Mouse (Mus musculus): ENCODE measurements at regions not wholly inside any gene's neighbourhood (a gene's known extent, or its start where the extent isn't known, plus 50 kb on each side); places are given as distances from the start of the nearest gene placed in this dataset.

DNA sequence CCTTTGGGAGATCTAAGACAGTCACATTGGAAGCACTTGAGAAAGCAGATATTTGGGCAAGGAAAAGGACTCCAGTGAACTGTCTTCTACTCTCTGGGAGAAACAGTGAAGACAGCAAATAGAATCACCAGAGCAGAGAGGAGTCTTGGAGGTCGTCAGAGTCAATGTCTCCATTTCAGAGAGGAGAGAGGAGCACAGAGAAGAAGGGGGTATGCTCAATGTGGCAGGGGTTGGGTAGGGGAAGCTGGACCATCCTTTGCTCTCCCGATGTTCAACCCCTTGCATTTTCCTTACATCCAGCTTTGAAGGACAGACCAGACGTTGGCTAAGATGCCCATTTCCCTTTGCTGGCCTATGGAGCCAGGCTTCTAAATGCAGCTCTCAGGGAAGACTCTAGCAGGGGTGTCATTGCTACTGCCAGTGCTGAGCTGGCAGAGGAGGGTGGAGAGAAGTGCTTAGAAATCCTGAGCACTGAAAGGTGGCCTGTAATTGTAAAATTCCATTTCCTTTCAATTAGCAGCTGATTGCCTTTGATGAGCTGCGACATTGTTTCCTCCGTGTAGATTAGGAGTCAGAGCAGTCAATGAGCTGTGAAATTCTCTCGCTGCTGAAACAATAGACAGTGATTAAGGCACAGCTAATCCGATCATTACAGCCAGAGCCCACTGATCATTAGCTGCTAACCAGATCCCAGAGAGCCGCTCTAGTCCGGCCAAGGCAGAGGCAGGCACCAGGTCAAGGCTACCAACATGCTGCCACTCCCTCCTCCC, 449.7 kb downstream of the Insc start:
- no peak overlapping the region for H3K27ac ChIP-seq (ENCODE audit: insufficient read depth, low read depth, low read length, poor library complexity, severe bottlenecking)
- H3K4me3 ChIP-seq (ENCODE audit: insufficient read depth in 1 of 2, low read depth in 1 of 2, low read length in 2 of 2, poor library complexity in 1 of 2, severe bottlenecking in 1 of 2): no peak overlapping the region
- in situ Hi-C loops (cut with MboI; ENCODE audit: low sequenced_read_pairs in 2 of 2, unreplicated experiment in 2 of 2): no loop called here
- no peak overlapping the region for H3K9ac ChIP-seq (ENCODE audit: insufficient read depth, low read depth, low read length, poor library complexity, severe bottlenecking)
- H3K36me3 ChIP-seq (ENCODE audit: control insufficient read depth, insufficient read depth, low read length, poor library complexity, severe bottlenecking): no peaks in the 10 kb centered on the region
- H3K9me3 ChIP-seq (ENCODE audit: control insufficient read depth, insufficient read depth, low read depth, low read length): no peaks in the 10 kb centered on the region
- TF ChIP-seq HCFC1 (IDR thresholded peaks at IDR 0.05; ENCODE audit: borderline replicate concordance, insufficient read depth, low read length) (no peak), CHD2 (IDR thresholded peaks at IDR 0.05; ENCODE audit: low read depth, low read length) (no peak), ZNF384 (IDR thresholded peaks at IDR 0.05; ENCODE audit: low read depth, low read length) (no peak), ZC3H11A (IDR thresholded peaks at IDR 0.05; ENCODE audit: borderline replicate concordance, low read depth, low read length) (no peak), MAFK (IDR thresholded peaks at IDR 0.05; ENCODE audit: insufficient read depth, low read depth, low read length) (no peak)
- no peaks in the 10 kb centered on the region for H3K4me1 ChIP-seq (ENCODE audit: control insufficient read depth in 2 of 2, insufficient read depth in 2 of 2, low read length in 2 of 2, poor library complexity in 1 of 2)
- DNase-seq (ENCODE audit: low read depth, low spot score): no peak

DNA sequence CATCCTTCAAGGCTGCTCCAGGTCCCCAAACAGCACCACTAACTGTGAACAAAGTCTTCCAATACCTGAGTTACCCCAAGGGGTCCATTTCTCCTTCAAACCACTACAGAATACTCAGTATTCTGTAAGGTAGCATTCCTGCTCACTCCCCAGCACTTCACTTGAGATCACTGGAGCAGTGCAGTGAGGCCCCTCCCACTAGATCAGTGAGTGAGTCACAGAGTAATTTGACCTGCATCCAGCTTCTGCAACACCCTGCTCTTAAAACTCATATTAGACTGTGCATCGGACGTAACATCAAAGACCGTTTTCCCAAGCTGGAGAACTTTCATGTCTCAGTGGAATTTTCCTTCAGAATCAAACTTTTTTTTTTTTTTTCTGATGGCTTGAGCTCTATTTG, 461.4 kb downstream of the Insc start:
- Histone ChIP-seq H3K27ac (ENCODE audit: insufficient read depth, low read depth, low read length, poor library complexity, severe bottlenecking) (no peak overlapping the region), H3K9me3 (ENCODE audit: control insufficient read depth, insufficient read depth, low read depth, low read length) (no peaks in the 10 kb centered on the region), H3K4me1 (ENCODE audit: control insufficient read depth in 2 of 2, insufficient read depth in 2 of 2, low read length in 2 of 2, poor library complexity in 1 of 2) (no peaks in the 10 kb centered on the region), H3K9ac (ENCODE audit: insufficient read depth, low read depth, low read length, poor library complexity, severe bottlenecking) (no peak overlapping the region), H3K4me3 (ENCODE audit: insufficient read depth in 1 of 2, low read depth in 1 of 2, low read length in 2 of 2, poor library complexity in 1 of 2, severe bottlenecking in 1 of 2) (no peak overlapping the region), H3K36me3 (ENCODE audit: control insufficient read depth, insufficient read depth, low read length, poor library complexity, severe bottlenecking) (no peaks in the 10 kb centered on the region)
- DNase-seq (ENCODE audit: low read depth, low spot score): no peak
- TF ChIP-seq ZNF384 (IDR thresholded peaks at IDR 0.05; ENCODE audit: low read depth, low read length): no peak
- no peak for TF ChIP-seq CHD2 (IDR thresholded peaks at IDR 0.05; ENCODE audit: low read depth, low read length)
- TF ChIP-seq HCFC1 (IDR thresholded peaks at IDR 0.05; ENCODE audit: borderline replicate concordance, insufficient read depth, low read length): no peak
- no peak for TF ChIP-seq ZC3H11A (IDR thresholded peaks at IDR 0.05; ENCODE audit: borderline replicate concordance, low read depth, low read length)
- TF ChIP-seq MAFK (IDR thresholded peaks at IDR 0.05; ENCODE audit: insufficient read depth, low read depth, low read length): no peak
- in situ Hi-C loops (cut with MboI; ENCODE audit: low sequenced_read_pairs in 2 of 2, unreplicated experiment in 2 of 2): no loop called here

DNA sequence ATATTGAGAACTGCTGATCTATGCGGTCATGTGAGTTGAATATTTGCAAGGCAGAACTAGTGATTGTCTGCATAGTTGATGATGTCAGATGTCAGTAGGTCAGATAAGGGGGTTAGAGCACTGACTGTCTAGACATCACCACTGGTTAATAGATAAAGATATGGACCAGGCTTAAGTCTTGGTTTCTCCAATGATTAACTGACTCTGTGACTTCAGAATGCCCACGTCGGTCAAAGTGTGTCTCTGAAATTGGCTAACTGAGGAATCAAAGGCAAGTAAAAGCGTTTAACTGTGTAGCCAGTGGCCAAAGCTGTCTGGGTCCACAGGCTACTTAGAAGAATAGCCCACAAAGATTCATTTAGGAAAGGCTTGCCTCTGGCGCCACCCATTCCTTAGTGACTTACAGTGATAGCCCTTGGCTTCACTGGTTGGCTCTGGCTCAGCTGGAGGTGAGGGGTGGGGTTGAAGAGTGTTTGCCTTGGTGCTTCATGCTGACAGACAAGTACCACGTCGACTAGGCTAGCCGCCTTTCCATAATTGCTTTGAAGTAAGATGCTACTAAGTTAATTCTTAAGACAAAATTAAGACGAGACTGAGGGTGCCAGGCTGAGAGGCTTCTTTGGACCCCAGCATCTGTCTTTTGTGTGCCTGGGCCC, 463.1 kb downstream of the Insc start:
- Histone ChIP-seq H3K36me3 (ENCODE audit: control insufficient read depth, insufficient read depth, low read length, poor library complexity, severe bottlenecking) (no peaks in the 10 kb centered on the region), H3K9ac (ENCODE audit: insufficient read depth, low read depth, low read length, poor library complexity, severe bottlenecking) (no peak overlapping the region), H3K4me3 (ENCODE audit: insufficient read depth in 1 of 2, low read depth in 1 of 2, low read length in 2 of 2, poor library complexity in 1 of 2, severe bottlenecking in 1 of 2) (no peak overlapping the region), H3K27ac (ENCODE audit: insufficient read depth, low read depth, low read length, poor library complexity, severe bottlenecking) (no peak overlapping the region), H3K9me3 (ENCODE audit: control insufficient read depth, insufficient read depth, low read depth, low read length) (no peaks in the 10 kb centered on the region), H3K4me1 (ENCODE audit: control insufficient read depth in 2 of 2, insufficient read depth in 2 of 2, low read length in 2 of 2, poor library complexity in 1 of 2) (no peaks in the 10 kb centered on the region)
- in situ Hi-C loops (cut with MboI; ENCODE audit: low sequenced_read_pairs in 2 of 2, unreplicated experiment in 2 of 2): no loop called here
- DNase-seq (ENCODE audit: low read depth, low spot score): no peak
- TF ChIP-seq HCFC1 (IDR thresholded peaks at IDR 0.05; ENCODE audit: borderline replicate concordance, insufficient read depth, low read length): no peak
- no peak for TF ChIP-seq CHD2 (IDR thresholded peaks at IDR 0.05; ENCODE audit: low read depth, low read length)
- no peak for TF ChIP-seq ZNF384 (IDR thresholded peaks at IDR 0.05; ENCODE audit: low read depth, low read length)
- no peak for TF ChIP-seq MAFK (IDR thresholded peaks at IDR 0.05; ENCODE audit: insufficient read depth, low read depth, low read length)
- TF ChIP-seq ZC3H11A (IDR thresholded peaks at IDR 0.05; ENCODE audit: borderline replicate concordance, low read depth, low read length): no peak

DNA sequence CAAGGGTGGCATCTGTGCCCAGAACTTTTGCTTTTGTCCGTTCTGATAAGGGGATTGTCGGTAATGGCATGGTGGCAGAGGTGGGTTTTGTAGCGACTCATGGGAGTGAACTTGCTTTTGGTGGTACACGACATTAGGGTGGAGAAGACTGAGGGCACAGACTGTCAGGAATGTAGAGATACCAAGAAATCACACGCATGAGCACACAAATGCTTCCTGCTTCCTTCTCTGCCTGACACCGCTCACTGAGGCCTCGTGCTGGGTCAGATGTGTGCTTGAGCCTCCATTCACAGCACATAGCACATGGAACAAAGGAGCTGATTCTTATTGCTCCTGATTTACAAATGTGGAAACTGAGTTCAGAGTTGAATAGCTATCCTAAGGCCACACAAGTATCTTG, 465.3 kb downstream of the Insc start:
- TF ChIP-seq CHD2 (IDR thresholded peaks at IDR 0.05; ENCODE audit: low read depth, low read length): no peak
- TF ChIP-seq HCFC1 (IDR thresholded peaks at IDR 0.05; ENCODE audit: borderline replicate concordance, insufficient read depth, low read length): no peak
- no peak for TF ChIP-seq ZNF384 (IDR thresholded peaks at IDR 0.05; ENCODE audit: low read depth, low read length)
- no peak for TF ChIP-seq ZC3H11A (IDR thresholded peaks at IDR 0.05; ENCODE audit: borderline replicate concordance, low read depth, low read length)
- TF ChIP-seq MAFK (IDR thresholded peaks at IDR 0.05; ENCODE audit: insufficient read depth, low read depth, low read length): no peak
- Histone ChIP-seq H3K27ac (ENCODE audit: insufficient read depth, low read depth, low read length, poor library complexity, severe bottlenecking) (no peak overlapping the region), H3K9me3 (ENCODE audit: control insufficient read depth, insufficient read depth, low read depth, low read length) (no peaks in the 10 kb centered on the region), H3K4me3 (ENCODE audit: insufficient read depth in 1 of 2, low read depth in 1 of 2, low read length in 2 of 2, poor library complexity in 1 of 2, severe bottlenecking in 1 of 2) (no peak overlapping the region), H3K9ac (ENCODE audit: insufficient read depth, low read depth, low read length, poor library complexity, severe bottlenecking) (no peak overlapping the region), H3K36me3 (ENCODE audit: control insufficient read depth, insufficient read depth, low read length, poor library complexity, severe bottlenecking) (no peaks in the 10 kb centered on the region), H3K4me1 (ENCODE audit: control insufficient read depth in 2 of 2, insufficient read depth in 2 of 2, low read length in 2 of 2, poor library complexity in 1 of 2) (no peaks in the 10 kb centered on the region)
- in situ Hi-C loops (cut with MboI; ENCODE audit: low sequenced_read_pairs in 2 of 2, unreplicated experiment in 2 of 2): no loop called here
- DNase-seq (ENCODE audit: low read depth, low spot score): no peak

All from ES-E14 (cell line).